Mouse (Mus musculus) liver, embryonic 16.5 days (tissue): Measurements from ENCODE around the gene Cxcl9. TPM values are rescaled to one million over a fixed set of nuclear protein-coding genes. Genes with fewer than 3 reads are reported as not detected.

ENCODE experiments used
- ATAC-seq: fragments of 200-750 bp; cut with Nextera tagmentation; 2 replicates; pipeline ENCODE4 v1.8.0; 2017; ENCODE audit warnings: low read depth, mild to moderate bottlenecking, moderate number of reproducible peaks, moderate library complexity
- H3K27ac ChIP-seq: fragments of 300-500 bp; sonication (generic); 2 replicates; pipeline ENCODE4 v1.5.1; 2014; ENCODE audit warnings: mild to moderate bottlenecking, low read length
- H3K27me3 ChIP-seq: fragments of 300-500 bp; sonication (generic); 2 replicates; pipeline ENCODE4 v1.6.1; 2014; ENCODE audit warnings: low read depth, low read length, mixed read lengths; ENCODE audit not compliant: control insufficient read depth, insufficient read depth
- H3K36me3 ChIP-seq: fragments of 300-500 bp; sonication (generic); 2 replicates; pipeline ENCODE4 v1.6.1; 2014; ENCODE audit warnings: mild to moderate bottlenecking; ENCODE audit not compliant: control insufficient read depth, insufficient read depth
- H3K4me1 ChIP-seq: fragments of 300-500 bp; sonication (generic); 2 replicates; pipeline ENCODE4 v1.6.1; 2014; ENCODE audit warnings: low read depth, low read length, mixed read lengths; ENCODE audit not compliant: control insufficient read depth
- H3K4me2 ChIP-seq: fragments of 300-500 bp; sonication (generic); 2 replicates; pipeline ENCODE4 v1.6.1; 2014; ENCODE audit warnings: low read depth, low read length, mixed read lengths
- H3K4me3 ChIP-seq: fragments of 300-500 bp; sonication (generic); 2 replicates; pipeline ENCODE4 v1.5.1; 2014; ENCODE audit warnings: low read depth, mild to moderate bottlenecking, low read length
- H3K9ac ChIP-seq: fragments of 300-500 bp; sonication (generic); 2 replicates; pipeline ENCODE4 v1.6.1; 2014; ENCODE audit warnings: low read depth, low read length
- H3K9me3 ChIP-seq: fragments of 300-500 bp; sonication (generic); replicated peaks from 2 replicates; pipeline ENCODE4 v1.6.1; 2016; ENCODE audit warnings: low read length; ENCODE audit not compliant: control insufficient read depth
- WGBS: fragments of 180-500 bp; shearing (Covaris S2); extraction: QIAGEN DNeasy Blood & Tissue Kit; methylation state at CpG from one replicate; pipeline ENCODE4 v1.1.7; 2014; ENCODE audit not compliant: insufficient replicate concordance; 5-methylcytosine and 5-hydroxymethylcytosine counted together
- polyA plus RNA-seq: library from polyadenylated mRNA; unstranded; fragments of >200 nt; fragmentation: Nextera tagmentation; extraction: Ambion mirVana; gene quantifications from 2 replicates; pipeline ENCODE4 v1.2.1, GENCODE M21; 2015

The Cxcl9 gene
- polyA plus RNA-seq, result 0.20 TPM in 1 of 2 replicates, not detected in the other

- Histone ChIP-seq H3K4me3 (no peak within 1 kb of the TSS), H3K4me1 (no peaks in the 10 kb centered on the region; the same call in 1 of the 2 replicates), H3K36me3 (no peaks in the 10 kb centered on the region), H3K9me3 (no peaks in the 10 kb centered on the region), H3K27me3 (no peaks in the 10 kb centered on the region), H3K27ac (no peak within 1 kb of the TSS), H3K4me2 (no peak within 1 kb of the TSS), H3K9ac (no peak within 1 kb of the TSS)
- no peak for ATAC-seq
- WGBS, result 52% methylated on average over 7 of the region's 7 CpGs
These were observed at the start of gene Cxcl9 for GRCm38 (mm10) chr5:92327929-92328328. TSS of gene Cxcl9 (minus strand) at chr5:92328079.

DNA sequence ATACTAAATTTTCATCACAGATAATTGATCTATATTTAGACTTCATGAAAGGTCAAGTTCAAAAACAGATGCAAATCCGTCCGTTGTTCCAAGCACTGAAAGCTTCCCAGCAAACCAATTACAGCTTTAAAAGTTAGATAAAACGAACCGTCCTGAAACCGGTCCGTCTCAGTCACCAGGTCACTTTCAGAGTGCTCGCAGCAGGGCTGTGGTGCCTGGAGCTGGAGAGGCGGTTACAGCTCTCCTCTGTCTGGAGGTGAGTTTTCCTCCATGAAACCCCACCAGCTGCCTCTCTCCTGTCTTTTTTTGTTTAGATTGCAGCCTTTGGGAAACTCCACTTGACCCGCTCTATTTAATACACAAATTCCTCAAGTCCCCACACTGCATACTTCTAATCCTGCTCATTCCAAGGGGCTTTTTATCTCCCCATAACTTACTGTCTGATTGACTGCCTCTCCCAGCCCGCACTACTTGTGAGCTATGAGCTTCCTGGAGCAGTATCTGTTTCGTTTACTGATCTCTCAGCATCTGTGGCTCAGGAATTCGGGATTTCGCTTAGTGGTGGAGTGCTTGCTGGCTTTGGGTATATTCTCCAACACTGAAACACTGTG is 49.0 kb upstream of the Cxcl9 start:
- Histone ChIP-seq H3K4me2 (no peak overlapping the region), H3K27ac (no peak overlapping the region), H3K4me1 (peaks cover 12% of the 10 kb centered on the region), H3K27me3 (no peaks in the 10 kb centered on the region), H3K36me3 (no peaks in the 10 kb centered on the region), H3K9ac (no peak overlapping the region), H3K4me3 (no peak overlapping the region), H3K9me3 (no peaks in the 10 kb centered on the region)
- ATAC-seq, result no peak
- WGBS, result 49% methylated on average over 13 of the region's 13 CpGs

GRCm38 (mm10) chr5:92375368-92375767 is 47.5 kb upstream of the Cxcl9 start:
- Histone ChIP-seq H3K4me2 (peak overlapping the region; percentile 21; the same call in 1 of the 2 replicates), H3K4me3 (no peak overlapping the region)
- peak; percentile 53 for ATAC-seq

GRCm38 (mm10) chr5:92374721-92375142 is 46.9 kb upstream of the Cxcl9 start:
- no peak overlapping the region for H3K9ac ChIP-seq
- H3K4me1 ChIP-seq, result peaks cover 9% of the 10 kb centered on the region
- H3K4me3 ChIP-seq, result no peak overlapping the region
- H3K27ac ChIP-seq, result peak overlapping the region; percentile 72
- peak overlapping the region; percentile 21; the same call in 1 of the 2 replicates for H3K4me2 ChIP-seq
- WGBS, result 13% methylated on average over 6 of the region's 6 CpGs
- H3K36me3 ChIP-seq, result no peaks in the 10 kb centered on the region
- H3K9me3 ChIP-seq, result no peaks in the 10 kb centered on the region
- peak; percentile 49; the same call in 1 of the 2 replicates for ATAC-seq
- H3K27me3 ChIP-seq, result no peaks in the 10 kb centered on the region

More at GRCm38 (mm10) chr5:92375368-92375767, 47.5 kb upstream of the Cxcl9 start:
- H3K9ac ChIP-seq, result no peak overlapping the region
- WGBS, result 25% methylated on average over 17 of the region's 17 CpGs
- H3K4me1 ChIP-seq, result peaks cover 9% of the 10 kb centered on the region
- no peaks in the 10 kb centered on the region for H3K36me3 ChIP-seq
- H3K27ac ChIP-seq, result peak overlapping the region; percentile 72
- H3K27me3 ChIP-seq, result no peaks in the 10 kb centered on the region
- H3K9me3 ChIP-seq, result no peaks in the 10 kb centered on the region

DNA sequence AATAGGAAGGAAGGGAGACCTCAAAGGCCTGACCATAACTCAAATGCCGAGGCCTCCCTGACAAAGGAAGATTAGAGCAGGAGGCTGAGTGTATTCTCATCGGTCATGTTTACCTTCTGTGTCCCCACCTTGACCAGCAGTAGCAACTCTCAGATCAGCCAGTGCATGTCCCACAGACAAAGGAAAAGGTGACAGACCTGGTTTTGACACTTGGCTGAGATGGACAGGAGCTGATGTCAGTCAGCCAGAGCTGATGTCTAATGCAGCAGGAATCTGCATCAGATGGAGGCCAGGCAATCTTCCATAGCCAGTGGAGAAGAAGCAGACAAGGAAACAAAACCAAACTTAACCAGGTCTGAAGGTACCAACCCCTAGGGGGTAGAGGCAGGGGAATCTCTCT is 44.7 kb upstream of the Cxcl9 start:
- no peak for ATAC-seq
- Histone ChIP-seq H3K9me3 (no peaks in the 10 kb centered on the region), H3K9ac (no peak overlapping the region), H3K27ac (no peak overlapping the region), H3K36me3 (no peaks in the 10 kb centered on the region), H3K4me1 (peaks cover 19% of the 10 kb centered on the region), H3K4me2 (no peak overlapping the region), H3K4me3 (no peak overlapping the region), H3K27me3 (no peaks in the 10 kb centered on the region)
- WGBS, result 10% methylated on average over 2 of the region's 2 CpGs

DNA sequence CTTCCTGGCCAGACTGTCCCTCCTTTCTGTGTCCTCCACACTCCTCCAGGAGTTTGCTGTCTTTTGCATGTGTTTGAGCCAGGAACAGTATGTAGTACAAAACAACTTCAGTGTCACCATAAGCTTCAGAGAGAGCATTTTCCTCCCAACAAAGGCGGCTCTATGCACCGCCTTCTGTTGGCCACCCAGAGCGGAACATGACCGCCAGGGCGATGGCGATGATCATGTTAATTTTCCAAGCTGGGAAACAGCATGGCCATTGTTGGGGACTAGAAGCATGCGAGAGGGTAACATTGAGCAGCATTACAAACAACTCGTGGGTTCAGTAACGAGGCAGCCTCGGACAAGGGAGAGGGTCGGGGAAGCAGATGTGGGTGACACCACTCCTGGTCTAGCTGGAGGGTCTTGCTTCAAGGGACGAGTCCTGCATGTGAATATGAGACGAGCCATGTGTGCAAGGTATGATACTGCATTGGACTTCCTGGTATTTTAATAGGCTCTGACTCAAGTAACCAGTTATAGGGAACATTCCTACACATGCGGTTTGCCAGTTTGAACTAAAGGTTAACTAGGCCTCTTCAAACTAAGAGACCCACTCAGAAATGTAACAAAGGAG is 43.6 kb upstream of the Cxcl9 start:
- Histone ChIP-seq H3K36me3 (no peaks in the 10 kb centered on the region), H3K4me2 (no peak overlapping the region), H3K9me3 (no peaks in the 10 kb centered on the region), H3K27ac (no peak overlapping the region), H3K27me3 (no peaks in the 10 kb centered on the region), H3K4me3 (no peak overlapping the region), H3K4me1 (peaks cover 19% of the 10 kb centered on the region), H3K9ac (no peak overlapping the region)
- no peak for ATAC-seq
- 68% methylated on average over 14 of the region's 14 CpGs for WGBS

- ATAC-seq, result no peak
- H3K4me1 ChIP-seq, result peaks cover 17% of the 10 kb centered on the region
- no peak overlapping the region for H3K27ac ChIP-seq
- H3K4me2 ChIP-seq, result no peak overlapping the region
- H3K36me3 ChIP-seq, result no peaks in the 10 kb centered on the region
- H3K27me3 ChIP-seq, result no peaks in the 10 kb centered on the region
- 62% methylated on average over 6 of the region's 6 CpGs for WGBS
- no peak overlapping the region for H3K9ac ChIP-seq
- no peak overlapping the region for H3K4me3 ChIP-seq
- H3K9me3 ChIP-seq, result no peaks in the 10 kb centered on the region
These were observed 43.0 kb upstream of the Cxcl9 start for GRCm38 (mm10) chr5:92370891-92371290.

- H3K27ac ChIP-seq, result no peak overlapping the region
- no peaks in the 10 kb centered on the region for H3K36me3 ChIP-seq
- WGBS, result 43% methylated on average over 6 of the region's 6 CpGs
- H3K4me1 ChIP-seq, result peaks cover 14% of the 10 kb centered on the region
- no peak overlapping the region for H3K4me3 ChIP-seq
- H3K9ac ChIP-seq, result no peak overlapping the region
- no peaks in the 10 kb centered on the region for H3K27me3 ChIP-seq
- ATAC-seq, result no peak
- no peak overlapping the region for H3K4me2 ChIP-seq
- no peaks in the 10 kb centered on the region for H3K9me3 ChIP-seq
These were observed 42.5 kb upstream of the Cxcl9 start for GRCm38 (mm10) chr5:92370392-92370791.
